Mouse (Mus musculus): ENCODE data around the gene Yy2. TPM values are rescaled to one million over a fixed set of nuclear protein-coding genes. Genes with fewer than 3 reads are reported as not detected.

Gene Yy2
- 2.0 and 2.1 TPM in 2 replicates for total RNA-seq (2012; rRNA removed)
- not detected for polyA plus RNA-seq (2012; ENCODE audit: insufficient read depth in 1 of 2, insufficient read length in 2 of 2, low read depth in 1 of 2, low replicate concordance in 2 of 2, missing spikeins in 1 of 2)

DNA sequence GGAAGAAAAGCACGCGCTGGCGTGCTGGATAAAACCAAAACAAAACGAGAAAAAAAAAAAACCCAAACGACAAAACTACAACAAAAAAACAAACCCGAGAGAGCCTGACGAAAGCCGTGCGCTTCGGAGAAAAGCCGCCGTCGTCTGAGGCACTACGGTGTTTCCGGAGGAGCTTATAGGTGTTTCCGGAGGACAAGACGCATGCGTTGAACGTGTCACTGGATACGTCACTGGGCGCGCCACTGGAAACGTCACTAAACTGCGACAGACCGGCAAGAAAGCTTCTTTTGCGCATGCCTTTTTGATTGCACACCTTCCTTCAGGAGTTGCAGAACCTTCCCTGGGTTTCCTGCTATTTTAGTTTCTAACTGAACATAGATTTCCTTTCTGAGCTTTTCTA is at the start of gene Yy2:
Gene Yy2, minus strand, starts transcription at position 146 of the 400 bp plus-strand sequence.
- TF ChIP-seq ZKSCAN1 (IDR thresholded peaks at IDR 0.05; ENCODE audit: low read depth, low read length) = no peak
- TF ChIP-seq JUND (IDR thresholded peaks at IDR 0.05; ENCODE audit: low read depth, low read length) = no peak
- no peak for TF ChIP-seq USF1 (IDR thresholded peaks at IDR 0.05; ENCODE audit: low read depth, low read length)
- no peak for TF ChIP-seq SMC3 (IDR thresholded peaks at IDR 0.05; ENCODE audit: low read depth, low read length)
- no peak for DNase-seq (ENCODE audit: low read depth, low spot score)
- Histone ChIP-seq H3K4me1 (ENCODE audit: control insufficient read depth in 1 of 2, insufficient read depth in 2 of 2, low read length in 2 of 2) (no peaks in the 10 kb centered on the region), H3K79me2 (ENCODE audit: control insufficient read depth, insufficient read depth, low read length, poor library complexity) (no peaks in the 10 kb centered on the region), H3K4me3 (ENCODE audit: control insufficient read depth in 1 of 2, insufficient read depth in 1 of 2, low read depth in 2 of 2, low read length in 2 of 2) (no peak within 1 kb of the TSS), H3K27ac (ENCODE audit: control insufficient read depth, low read depth, low read length) (no peak within 1 kb of the TSS), H3K36me3 (ENCODE audit: control insufficient read depth in 1 of 2, insufficient read depth in 2 of 2, low read length in 2 of 2) (peaks cover 0 to 6% of the 10 kb centered on the region in 2 experiments; a peak in 3 of 4 replicates), H3K27me3 (ENCODE audit: control insufficient read depth in 1 of 2, insufficient read depth in 2 of 2, low read length in 2 of 2) (no peaks in the 10 kb centered on the region), H3K9me3 (replicated peaks; ENCODE audit: insufficient read depth, low read length) (no peaks in the 10 kb centered on the region), H3K9ac (ENCODE audit: control insufficient read depth, low read depth, low read length, poor library complexity, severe bottlenecking) (no peak within 1 kb of the TSS)

DNA sequence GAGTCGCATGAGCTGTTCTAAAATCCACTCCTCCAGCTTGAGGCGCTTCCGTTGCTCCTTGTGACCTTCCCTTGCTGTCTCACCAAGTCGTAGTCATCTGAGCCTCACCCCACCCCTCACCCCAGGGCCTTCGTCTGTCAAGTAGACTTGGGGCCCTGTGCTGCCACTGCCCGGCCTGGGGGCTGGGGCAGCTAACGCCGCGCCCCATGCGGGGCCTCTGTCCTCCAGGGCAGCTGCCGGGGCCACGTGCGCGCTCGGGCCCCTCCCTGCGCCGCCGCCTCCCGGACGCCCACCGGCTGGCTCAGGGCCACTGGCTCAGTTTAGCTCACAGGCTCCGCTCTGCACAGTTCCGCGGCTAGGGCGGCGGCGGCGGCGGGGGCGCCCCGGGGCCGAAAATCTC is 44.1 kb upstream of the Yy2 start:
- Histone ChIP-seq H3K79me2 (ENCODE audit: control insufficient read depth, insufficient read depth, low read length, poor library complexity) (no peaks in the 10 kb centered on the region), H3K36me3 (ENCODE audit: control insufficient read depth in 1 of 2, insufficient read depth in 2 of 2, low read length in 2 of 2) (no peaks in the 10 kb centered on the region), H3K9ac (ENCODE audit: control insufficient read depth, low read depth, low read length, poor library complexity, severe bottlenecking) (no peak overlapping the region), H3K27me3 (ENCODE audit: control insufficient read depth in 1 of 2, insufficient read depth in 2 of 2, low read length in 2 of 2) (no peaks in the 10 kb centered on the region), H3K9me3 (replicated peaks; ENCODE audit: insufficient read depth, low read length) (no peaks in the 10 kb centered on the region), H3K27ac (ENCODE audit: control insufficient read depth, low read depth, low read length) (no peak overlapping the region), H3K4me3 (ENCODE audit: control insufficient read depth in 1 of 2, insufficient read depth in 1 of 2, low read depth in 2 of 2, low read length in 2 of 2) (no peak overlapping the region), H3K4me1 (ENCODE audit: control insufficient read depth in 1 of 2, insufficient read depth in 2 of 2, low read length in 2 of 2) (no peaks in the 10 kb centered on the region)
- TF ChIP-seq MYB (IDR thresholded peaks at IDR 0.05; ENCODE audit: low read depth, low read length) (no peak), ZNF384 (IDR thresholded peaks at IDR 0.05; ENCODE audit: low read depth, low read length) (no peak), NELFE (IDR thresholded peaks at IDR 0.05; ENCODE audit: low read depth, low read length) (no peak), ZKSCAN1 (IDR thresholded peaks at IDR 0.05; ENCODE audit: low read depth, low read length) (no peak), USF2 (IDR thresholded peaks at IDR 0.05; ENCODE audit: borderline replicate concordance in 1 of 2, insufficient read depth in 1 of 2, low read depth in 1 of 2, low read length in 2 of 2) (no peak), TAL1 (IDR thresholded peaks at IDR 0.05; ENCODE audit: low read length) (no peak), JUND (IDR thresholded peaks at IDR 0.05; ENCODE audit: low read depth, low read length) (no peak), EP300 (IDR thresholded peaks at IDR 0.05; ENCODE audit: low read depth in 1 of 2, low read length in 2 of 2) (no peak), SMC3 (IDR thresholded peaks at IDR 0.05; ENCODE audit: low read depth, low read length) (no peak), MAX (IDR thresholded peaks at IDR 0.05; ENCODE audit: low read length) (no peak), KAT2A (conservative IDR thresholded peaks at IDR 0.05; ENCODE audit: low read depth, low read length) (no peak), RAD21 (IDR thresholded peaks at IDR 0.05; ENCODE audit: low read depth, low read length) (no peak), CHD2 (IDR thresholded peaks at IDR 0.05; ENCODE audit: low read length) (no peak), HCFC1 (IDR thresholded peaks at IDR 0.05; ENCODE audit: low read depth, low read length) (no peak), SIN3A (IDR thresholded peaks at IDR 0.05; ENCODE audit: low read length) (no peak)
- no peak for DNase-seq (ENCODE audit: low read depth, low spot score)

All from MEL (cell line).